In the genomic region with DNA sequence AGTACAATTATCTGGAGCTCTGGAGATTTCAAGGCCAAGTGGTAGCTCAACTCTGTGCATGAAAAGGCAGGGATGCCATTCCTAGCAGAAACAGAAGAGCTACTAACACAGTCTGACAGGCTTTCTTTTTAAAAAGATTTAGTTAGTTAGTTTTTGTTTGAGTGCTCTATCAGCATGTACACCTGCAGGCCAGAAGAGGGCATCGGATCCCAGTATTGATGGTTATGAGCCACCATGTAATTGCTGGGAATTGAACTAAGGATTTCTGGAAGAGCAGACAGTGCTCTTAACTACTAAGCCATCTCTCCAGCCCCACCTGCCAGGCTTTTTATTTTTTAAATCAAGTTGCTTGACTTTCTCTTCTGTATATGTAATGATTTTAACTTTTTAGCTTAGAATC, we compare ENCODE assay signal across 1 mouse cellular context.
A peak's percentile ranks its signal among the peaks of the same experiment; 100 is the strongest.
TF ChIP-seq lines count a peak whose summit lies in the region.

No protein-coding gene starts in this region.

TF ChIP-seq in MEL, 35 proteins besides CTCF, POLR2A, EP300 and RAD21:
- TF ChIP-seq SMC3 (IDR thresholded peaks at IDR 0.05; ENCODE audit: low read depth, low read length) (peak; percentile 55), SIN3A (IDR thresholded peaks at IDR 0.05; ENCODE audit: low read length) (no peak), MAZ (IDR thresholded peaks at IDR 0.05; ENCODE audit: low read depth, low read length) (no peak)
